Mouse (Mus musculus) kidney, embryonic 14.5 days (tissue): ENCODE measurements at regions not wholly inside any gene's neighbourhood (a gene's known extent, or its start where the extent isn't known, plus 50 kb on each side); places are given as distances from the start of the nearest gene placed in this dataset.
A peak's percentile ranks its signal among the peaks of the same experiment; 100 is the strongest.

ENCODE experiments used
- ATAC-seq: fragments of 200-750 bp; cut with Nextera tagmentation; 2 replicates; pipeline ENCODE4 v1.8.0; 2017; ENCODE audit warnings: moderate number of reproducible peaks, mild to moderate bottlenecking, moderate TSS enrichment, moderate library complexity; ENCODE audit not compliant: low FRiP score, low TSS enrichment
- H3K27ac ChIP-seq: fragments of 300-500 bp; sonication (generic); 2 replicates; pipeline ENCODE4 v1.5.1; 2014; ENCODE audit warnings: low read depth, mild to moderate bottlenecking, low read length, moderate library complexity, mixed read lengths
- H3K27me3 ChIP-seq: fragments of 300-500 bp; sonication (generic); 2 replicates; pipeline ENCODE4 v1.6.1; 2014; ENCODE audit warnings: mild to moderate bottlenecking, low read length; ENCODE audit not compliant: control insufficient read depth, insufficient read depth
- H3K36me3 ChIP-seq: fragments of 300-500 bp; sonication (generic); 2 replicates; pipeline ENCODE4 v1.6.1; 2014; ENCODE audit warnings: low read length, mixed read lengths; ENCODE audit not compliant: control insufficient read depth, insufficient read depth
- H3K4me1 ChIP-seq: fragments of 300-500 bp; sonication (generic); 2 replicates; pipeline ENCODE4 v1.6.1; 2014; ENCODE audit warnings: low read length, mixed read lengths; ENCODE audit not compliant: control insufficient read depth, insufficient read depth
- H3K4me2 ChIP-seq: fragments of 300-500 bp; sonication (generic); replicated peaks from 2 replicates; pipeline ENCODE4 v1.6.1; 2014; ENCODE audit warnings: low read depth, mild to moderate bottlenecking, low read length
- H3K4me3 ChIP-seq: fragments of 300-500 bp; sonication (generic); 2 replicates; pipeline ENCODE4 v1.5.1; 2014; ENCODE audit warnings: mild to moderate bottlenecking, low read length
- H3K9ac ChIP-seq: fragments of 300-500 bp; sonication (generic); 2 replicates; pipeline ENCODE4 v1.6.1; 2014; ENCODE audit warnings: low read depth, mild to moderate bottlenecking, low read length, moderate library complexity
- H3K9me3 ChIP-seq: fragments of 300-500 bp; sonication (generic); 2 replicates; pipeline ENCODE4 v1.6.1; 2016; ENCODE audit warnings: low read length; ENCODE audit not compliant: control insufficient read depth
- WGBS: fragments of 180-500 bp; shearing (Covaris S2); extraction: QIAGEN DNeasy Blood & Tissue Kit; methylation state at CpG from one replicate; pipeline ENCODE4 v1.1.7; 2014; 5-methylcytosine and 5-hydroxymethylcytosine counted together

- Histone ChIP-seq H3K36me3 (no peaks in the 10 kb centered on the region), H3K27ac (peak overlapping the region; percentile 91; the same call in 1 of the 2 replicates), H3K4me2 (peak overlapping the region; percentile 26), H3K4me1 (peaks cover 29% of the 10 kb centered on the region), H3K27me3 (no peaks in the 10 kb centered on the region), H3K9ac (0 out of 2 replicates have a peak overlapping the region, but pooled peaks have one; percentile 7), H3K9me3 (no peaks in the 10 kb centered on the region), H3K4me3 (no peak overlapping the region)
- ATAC-seq, result peak; percentile 84
- 5% methylated on average over 8 of the region's 8 CpGs for whole genome bisulfite sequencing
These were observed 96.5 kb upstream of the Basp1 start for GRCm38 (mm10) chr15:25510060-25510492.

GRCm38 (mm10) chr15:25518025-25518928 is 104.0 kb upstream of the Myo10 start:
- H3K27me3 ChIP-seq, result no peaks in the 10 kb centered on the region
- 53% methylated on average over 15 of the region's 15 CpGs for WGBS
- no peak overlapping the region for H3K9ac ChIP-seq
- H3K36me3 ChIP-seq, result no peaks in the 10 kb centered on the region
- H3K27ac ChIP-seq, result no peak overlapping the region
- H3K4me2 ChIP-seq, result no peak overlapping the region
- no peaks in the 10 kb centered on the region for H3K9me3 ChIP-seq
- ATAC-seq, result peak; percentile 79
- peaks cover 13% of the 10 kb centered on the region for H3K4me1 ChIP-seq
- no peak overlapping the region for H3K4me3 ChIP-seq

GRCm38 (mm10) chr15:25524189-25524588 is 98.1 kb upstream of the Myo10 start:
- Histone ChIP-seq H3K4me3 (no peak overlapping the region), H3K4me2 (no peak overlapping the region), H3K36me3 (no peaks in the 10 kb centered on the region), H3K9me3 (no peaks in the 10 kb centered on the region), H3K27me3 (no peaks in the 10 kb centered on the region), H3K27ac (no peak overlapping the region), H3K9ac (no peak overlapping the region), H3K4me1 (no peaks in the 10 kb centered on the region)
- ATAC-seq, result no peak
- WGBS, result 86% methylated on average over 4 of the region's 4 CpGs

DNA sequence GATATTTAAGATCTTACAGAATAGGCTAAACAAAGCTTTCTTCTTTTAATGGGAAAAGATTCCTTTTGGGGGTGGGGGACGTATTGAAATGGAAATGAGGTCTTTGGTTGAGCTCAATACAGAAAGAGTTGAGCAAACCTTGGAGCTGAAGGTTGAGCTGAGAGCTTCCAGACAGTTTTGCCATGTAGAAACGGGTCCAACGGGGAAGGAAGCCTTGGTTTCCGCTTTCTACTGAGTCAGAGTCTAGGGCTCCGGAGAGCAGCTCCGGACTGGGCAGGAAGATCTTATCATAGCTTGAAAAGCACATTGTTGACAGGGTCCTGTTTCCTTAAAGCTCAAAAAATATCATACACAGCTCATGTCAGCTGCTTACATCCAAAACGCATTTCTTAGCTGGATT is 97.0 kb upstream of the Myo10 start:
- Histone ChIP-seq H3K4me1 (no peaks in the 10 kb centered on the region), H3K4me2 (no peak overlapping the region), H3K27ac (no peak overlapping the region), H3K36me3 (no peaks in the 10 kb centered on the region), H3K9ac (no peak overlapping the region), H3K4me3 (no peak overlapping the region), H3K9me3 (no peaks in the 10 kb centered on the region), H3K27me3 (no peaks in the 10 kb centered on the region)
- ATAC-seq, result no peak
- WGBS, result 67% methylated on average over 7 of the region's 7 CpGs

- Histone ChIP-seq H3K36me3 (no peaks in the 10 kb centered on the region), H3K9ac (no peak overlapping the region), H3K9me3 (no peaks in the 10 kb centered on the region), H3K4me1 (0 out of 2 replicates have a peak, but pooled peaks cover 5% of the 10 kb centered on the region), H3K27me3 (no peaks in the 10 kb centered on the region), H3K4me3 (no peak overlapping the region), H3K27ac (no peak overlapping the region), H3K4me2 (no peak overlapping the region)
- ATAC-seq, result no peak
- 68% methylated on average over 22 of the region's 22 CpGs for WGBS
These were observed 85.6 kb upstream of the Myo10 start for GRCm38 (mm10) chr15:25536451-25537334.

- WGBS, result 60% methylated on average over 20 of the region's 20 CpGs
- H3K4me1 ChIP-seq, result 0 out of 2 replicates have a peak, but pooled peaks cover 5% of the 10 kb centered on the region
- peak; percentile 43; the same call in 1 of the 2 replicates for ATAC-seq
- no peaks in the 10 kb centered on the region for H3K36me3 ChIP-seq
- H3K4me2 ChIP-seq, result no peak overlapping the region
- H3K9ac ChIP-seq, result no peak overlapping the region
- no peak overlapping the region for H3K4me3 ChIP-seq
- no peaks in the 10 kb centered on the region for H3K27me3 ChIP-seq
- no peak overlapping the region for H3K27ac ChIP-seq
- no peaks in the 10 kb centered on the region for H3K9me3 ChIP-seq
These were observed 82.8 kb upstream of the Myo10 start for GRCm38 (mm10) chr15:25539344-25540176.

- no peak for ATAC-seq
- Histone ChIP-seq H3K27ac (no peak overlapping the region), H3K4me3 (no peak overlapping the region), H3K9me3 (no peaks in the 10 kb centered on the region), H3K4me1 (0 out of 2 replicates have a peak, but pooled peaks cover 5% of the 10 kb centered on the region), H3K36me3 (no peaks in the 10 kb centered on the region), H3K27me3 (no peaks in the 10 kb centered on the region), H3K9ac (no peak overlapping the region), H3K4me2 (no peak overlapping the region)
- WGBS, result 84% methylated on average over 4 of the region's 4 CpGs
These were observed 79.9 kb upstream of the Myo10 start for GRCm38 (mm10) chr15:25542382-25542781.

- no peak for ATAC-seq
- Histone ChIP-seq H3K36me3 (no peaks in the 10 kb centered on the region), H3K27ac (no peak overlapping the region), H3K27me3 (no peaks in the 10 kb centered on the region), H3K9me3 (no peaks in the 10 kb centered on the region), H3K4me3 (no peak overlapping the region), H3K4me1 (no peaks in the 10 kb centered on the region), H3K4me2 (no peak overlapping the region), H3K9ac (no peak overlapping the region)
- WGBS, result 25% methylated on average over 4 of the region's 4 CpGs
These were observed 76.1 kb upstream of the Myo10 start for GRCm38 (mm10) chr15:25546185-25546584.
